Mouse (Mus musculus) heart, postnatal 10 days (tissue): Measurements from ENCODE around the gene Fbln1. TPM values are rescaled to one million over a fixed set of nuclear protein-coding genes. Genes with fewer than 3 reads are reported as not detected.
"Not testable (repeated sequence)": the region's sequence is repeated elsewhere in the genome, so short reads cannot be mapped to it uniquely, and the experiment has no call there.

Source experiments
- DNase-seq, 2 experiments: peaks; one replicate each; pipeline ENCODE4 v3.0.0; 2021
- intact Hi-C: fragments of 180-260 bp; cut with DNase I; formaldehyde crosslinking; loops from one replicate; pipeline ENCODE4 v1.15.1; 2025
- total RNA-seq, 2 experiments: library from RNA; stranded (reverse); gene quantifications; 2 replicates each; pipeline ENCODE4 v1.2.3; 2021

Fbln1 gene
- total RNA-seq, 2 experiments from 2014 or later: 76.2 to 79.6 TPM

GRCm38 (mm10) chr15:85282021-85282420 lies 76.3 kb downstream of the Fbln1 start:
- DNase-seq: no peak
- intact Hi-C loops: no loop called here

- intact Hi-C loops: no loop called here
- DNase-seq: no peak
Observed at GRCm38 (mm10) chr15:85284651-85285050, 78.9 kb downstream of the Fbln1 start.

- intact Hi-C loops: no loop called here
Observed at GRCm38 (mm10) chr15:85294632-85295031, 88.9 kb downstream of the Fbln1 start.

DNA sequence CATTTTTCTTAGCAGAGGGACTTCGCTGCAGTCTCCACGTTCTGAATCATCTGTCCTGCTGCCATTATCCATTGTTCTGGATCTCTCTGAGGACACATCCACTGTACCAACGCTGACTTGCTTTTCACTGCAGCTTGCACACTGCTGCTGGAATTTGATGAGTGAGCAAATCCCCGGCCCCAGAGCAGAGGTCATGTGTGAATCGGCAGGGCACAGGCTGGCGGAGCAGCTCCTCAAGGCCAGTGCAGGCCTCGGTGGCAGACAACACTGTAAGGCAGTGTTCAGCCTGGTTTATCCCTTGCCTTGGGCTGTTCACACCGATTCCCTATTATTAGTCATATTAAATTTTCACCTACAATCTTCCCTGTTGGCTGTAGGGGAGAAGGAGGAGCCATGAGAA lies 89.8 kb downstream of the Fbln1 start:
- intact Hi-C loops: no loop called here
- DNase-seq: no peak

More at GRCm38 (mm10) chr15:85294632-85295031, 88.9 kb downstream of the Fbln1 start:
- no peak for DNase-seq

GRCm38 (mm10) chr15:85295977-85296376 lies 90.2 kb downstream of the Fbln1 start:
- no peak for DNase-seq
- intact Hi-C loops: no loop called here

DNA sequence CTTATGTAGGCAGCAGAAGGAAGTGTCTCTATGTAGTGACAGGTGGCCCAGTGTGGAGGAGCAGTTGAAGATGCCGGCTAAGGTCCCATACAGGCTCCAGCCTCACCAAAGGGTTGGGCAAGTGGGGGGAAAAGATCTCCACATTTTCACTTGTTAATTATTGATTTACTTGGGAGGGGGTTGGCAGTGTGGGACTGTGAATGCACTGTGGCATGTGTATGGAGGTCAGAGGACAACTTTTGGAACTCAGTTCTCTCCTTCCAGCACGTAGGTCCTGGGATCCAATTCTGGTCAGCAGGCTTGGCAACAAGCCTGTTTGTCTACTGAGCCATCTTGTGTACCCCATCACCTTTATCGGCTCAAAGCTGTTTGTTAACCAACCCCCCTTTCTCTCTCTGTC lies 90.8 kb downstream of the Fbln1 start:
- no peak for DNase-seq
- intact Hi-C loops: no loop called here

DNA sequence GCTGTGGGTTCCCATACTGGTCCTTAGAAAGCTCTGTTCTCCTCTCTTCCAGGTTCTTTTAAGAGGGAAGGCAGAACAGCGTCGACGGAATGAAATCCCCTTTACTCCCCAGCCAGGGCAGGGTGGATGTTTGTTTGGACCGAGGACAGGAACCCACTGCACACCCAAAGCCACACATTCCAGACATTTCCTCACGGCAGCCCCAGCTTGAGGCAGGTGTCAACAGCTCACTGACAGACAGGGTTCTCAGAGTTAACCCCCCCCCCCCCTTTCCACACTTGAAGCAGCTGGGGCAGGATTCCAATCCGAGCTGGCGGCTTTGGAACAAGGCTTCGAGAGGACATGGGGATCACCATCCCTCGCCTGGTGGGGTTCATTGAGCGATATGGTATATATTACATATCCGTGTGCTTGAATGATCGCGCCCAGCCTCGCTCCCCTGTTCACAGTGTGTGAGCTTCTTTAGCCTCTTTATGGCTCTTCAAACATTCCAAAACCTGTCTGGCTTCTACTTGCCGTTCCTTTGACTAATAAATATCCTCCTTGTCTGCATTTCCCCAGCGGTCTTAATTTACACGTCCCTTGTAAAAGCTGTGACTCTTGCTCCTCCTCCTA lies 92.5 kb downstream of the Fbln1 start:
- intact Hi-C loops: no loop called here
- peak in 1 of 2 experiments; percentile 7 for DNase-seq

GRCm38 (mm10) chr15:85298946-85299345 lies 93.2 kb downstream of the Fbln1 start:
- DNase-seq: no peak
- intact Hi-C loops: no loop called here

DNA sequence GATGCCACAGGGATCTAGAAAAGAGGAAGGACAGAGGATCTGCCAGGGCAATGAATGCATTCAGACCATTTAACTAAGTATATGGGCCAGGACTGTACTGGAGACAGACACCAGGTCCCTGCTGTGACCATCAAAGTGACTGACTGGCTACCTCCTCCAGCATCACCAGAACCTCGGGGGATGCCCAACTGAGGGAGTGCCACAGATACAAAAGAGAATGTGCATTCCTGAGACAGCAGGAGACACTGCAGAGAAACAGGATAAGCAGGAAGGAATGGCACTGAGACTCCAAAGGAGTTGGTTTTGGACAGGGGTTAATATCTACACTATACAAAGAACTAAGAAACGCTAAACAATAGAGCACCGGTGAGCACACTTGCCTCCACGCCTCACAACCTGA lies 97.5 kb downstream of the Fbln1 start:
- intact Hi-C loops: no loop called here
- DNase-seq: no peak

GRCm38 (mm10) chr15:85303976-85304375 lies 98.2 kb downstream of the Fbln1 start:
- intact Hi-C loops: no loop called here
- DNase-seq: no peak

GRCm38 (mm10) chr15:85307061-85307660 lies 101.4 kb downstream of the Fbln1 start:
- DNase-seq: no peak
- intact Hi-C loops: no loop called here

DNA sequence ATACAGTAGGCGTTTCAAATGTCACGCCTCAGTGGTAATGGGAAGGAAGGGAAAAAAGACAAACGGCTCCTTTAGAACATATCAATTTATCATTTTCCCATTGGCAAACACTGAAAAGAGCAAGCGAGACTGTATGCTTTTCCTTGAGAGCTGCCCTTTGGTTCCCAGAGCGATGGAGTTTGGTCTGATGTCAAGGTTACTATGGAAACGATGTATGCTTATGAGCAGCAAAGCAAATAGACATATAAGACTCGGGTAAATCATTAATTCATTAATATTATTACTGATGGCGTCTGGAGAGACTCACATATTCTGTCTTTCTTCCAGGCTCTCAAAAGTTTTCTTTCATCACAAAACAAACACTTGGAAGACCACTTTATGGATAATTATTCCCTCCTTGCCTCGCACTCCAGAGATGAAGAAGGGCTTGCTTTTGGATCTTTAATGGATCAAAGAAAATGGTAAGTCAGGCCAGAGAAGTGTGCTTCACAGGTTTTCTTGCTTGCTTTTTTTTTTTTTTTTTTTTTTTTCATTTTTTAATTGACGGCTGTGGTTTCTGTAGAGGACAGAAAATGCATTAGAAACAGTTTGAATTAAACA lies 105.4 kb downstream of the Fbln1 start:
- DNase-seq: no peak
- intact Hi-C loops: loop anchor here (10.0 kb wide), 1 partner anchor 404 kb away; no protein-coding TSS in a partner anchor

GRCm38 (mm10) chr15:85315378-85316025 lies 109.8 kb downstream of the Fbln1 start:
- peak; percentile 79 to 85 for DNase-seq
- intact Hi-C loops: loop anchor here (1.0 to 10.0 kb wide), 5 partner anchors 49 to 399 kb away; no protein-coding TSS in a partner anchor

DNA sequence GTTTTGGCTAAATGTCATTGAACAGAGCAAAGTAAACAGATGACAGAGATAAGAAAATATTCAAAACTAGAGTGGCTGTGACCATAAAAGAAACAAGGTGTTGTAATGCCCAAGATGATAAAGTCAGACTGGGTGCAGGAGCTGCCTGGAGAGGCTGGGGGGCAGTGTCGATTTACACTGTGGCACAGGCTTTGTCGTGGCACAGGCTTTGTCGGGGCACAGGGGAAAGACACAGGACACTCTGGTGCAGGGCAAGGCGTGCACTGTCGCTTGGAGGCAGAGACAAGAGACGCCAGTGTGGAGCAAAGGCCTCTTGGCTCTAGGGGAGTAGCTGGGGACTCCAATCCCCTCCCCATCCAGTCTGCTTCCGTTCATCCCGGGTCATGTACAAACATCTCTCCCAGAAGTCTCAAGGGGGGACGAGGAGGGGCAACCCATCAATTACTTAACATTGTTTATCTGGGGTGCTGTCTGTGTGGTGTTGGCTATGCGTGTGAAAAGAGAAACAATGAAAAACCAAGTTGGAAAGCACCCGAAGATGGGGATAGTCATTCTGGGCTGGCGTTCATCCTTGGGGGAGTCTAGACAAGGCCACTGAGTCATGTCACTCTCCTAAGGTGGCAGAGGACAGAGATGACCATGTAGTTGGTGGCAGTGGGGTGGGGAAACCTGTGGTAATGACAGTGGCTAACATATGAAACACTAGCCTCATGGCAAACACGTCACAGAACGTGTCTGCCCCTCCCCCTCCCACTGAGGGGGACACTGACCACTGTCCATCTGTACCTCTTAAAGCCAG lies 110.8 kb downstream of the Fbln1 start:
- intact Hi-C loops: loop anchor here (5.0 to 10.0 kb wide), 2 partner anchors 71 to 398 kb away; no protein-coding TSS in a partner anchor
- DNase-seq: no peak

DNA sequence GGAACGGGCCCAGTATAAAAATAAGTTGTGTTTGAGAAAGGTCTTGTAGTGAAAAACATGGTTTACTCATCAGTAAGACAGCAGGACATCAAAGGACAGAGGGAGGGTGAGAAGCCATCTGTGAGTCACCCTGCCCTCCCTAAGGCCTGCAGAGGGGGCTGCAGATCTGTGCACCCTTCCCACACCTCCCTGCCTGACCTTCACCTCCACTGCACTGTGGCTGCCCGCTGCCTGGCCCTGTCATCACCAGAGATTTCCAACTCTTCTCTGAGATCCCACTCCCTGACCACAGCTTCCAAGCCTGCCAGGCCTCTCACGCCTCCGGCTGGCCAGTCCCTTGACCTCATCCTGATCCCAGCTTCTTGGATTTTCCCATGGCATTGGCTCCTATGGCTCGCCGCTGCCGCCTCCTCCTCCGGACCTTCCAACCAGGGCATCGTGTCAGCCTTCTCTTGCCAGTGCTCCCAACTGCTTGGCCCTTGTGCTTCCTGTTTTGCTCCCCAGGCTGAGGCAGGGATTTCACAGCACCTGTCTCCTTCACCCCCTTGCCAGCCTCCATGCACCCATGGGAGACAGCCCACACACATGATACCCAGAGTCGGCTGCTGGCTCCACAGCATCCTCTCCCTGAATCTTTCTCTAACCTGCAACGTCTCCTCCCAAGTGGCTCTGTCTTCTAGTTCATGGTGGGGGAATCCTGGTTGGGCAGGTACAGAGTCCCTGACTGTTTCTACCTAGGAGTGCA lies 114.3 kb downstream of the Fbln1 start:
- no peak for DNase-seq
- intact Hi-C loops: loop anchor here (5.0 to 10.0 kb wide), 2 partner anchors 67 to 395 kb away; no protein-coding TSS in a partner anchor

GRCm38 (mm10) chr15:85323214-85323613 lies 117.5 kb downstream of the Fbln1 start:
- DNase-seq: no peak
- intact Hi-C loops: no loop called here

DNA sequence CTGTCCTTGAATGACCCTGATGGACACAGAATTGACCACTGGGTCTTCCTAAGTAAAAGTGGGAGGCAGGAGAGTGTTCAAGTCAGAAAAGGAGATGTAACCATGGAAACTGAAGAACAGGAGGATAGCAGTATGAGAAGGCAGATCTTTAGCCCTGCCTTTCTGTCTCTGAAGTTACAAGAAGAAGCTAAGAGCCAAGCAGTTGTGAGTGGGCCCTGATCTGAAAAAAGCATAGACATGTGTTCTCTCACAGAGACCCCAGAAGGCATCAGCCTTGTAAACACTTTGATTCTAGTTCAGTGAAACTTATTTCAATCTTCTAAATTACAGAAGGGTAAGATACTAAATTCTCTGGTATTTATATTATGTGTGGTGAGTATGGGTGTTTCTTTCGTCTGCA lies 118.7 kb downstream of the Fbln1 start:
- intact Hi-C loops: no loop called here
- DNase-seq: no peak

DNA sequence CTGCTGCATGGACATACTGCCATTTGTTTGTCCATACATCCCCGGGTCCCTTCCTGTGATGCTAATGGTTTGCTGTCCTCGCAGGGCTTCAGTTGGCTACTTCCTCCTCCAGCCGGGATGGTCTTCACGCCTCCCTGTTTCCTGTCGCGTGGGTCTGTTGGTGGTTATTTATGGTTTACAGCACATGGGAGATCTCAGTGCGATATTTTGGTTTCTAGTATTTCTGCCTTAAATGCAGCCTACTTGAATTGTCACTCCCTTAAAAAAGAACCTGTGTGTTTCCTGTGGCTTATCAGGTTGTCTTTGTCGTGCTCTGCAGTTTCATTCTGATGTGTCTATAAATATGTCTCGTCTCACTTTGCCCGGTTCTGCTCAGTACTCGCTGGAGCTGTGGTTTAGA lies 122.1 kb downstream of the Fbln1 start:
- intact Hi-C loops: no loop called here
- no peak for DNase-seq

GRCm38 (mm10) chr15:85328455-85328854 lies 122.7 kb downstream of the Fbln1 start:
- intact Hi-C loops, DNase-seq: not testable (repeated sequence)

- DNase-seq: no peak
- intact Hi-C loops: no loop called here
Observed at GRCm38 (mm10) chr15:85329096-85329495, 123.3 kb downstream of the Fbln1 start.
